Mouse (Mus musculus) liver, embryonic 13.5 days (tissue): ENCODE results near the gene Serpinb9e. TPM values are rescaled to one million over a fixed set of nuclear protein-coding genes. Genes with fewer than 3 reads are reported as not detected.
"Not testable (repeated sequence)": the region's sequence is repeated elsewhere in the genome, so short reads cannot be mapped to it uniquely, and the experiment has no call there.

Source experiments
- ATAC-seq: fragments of 200-750 bp; cut with Nextera tagmentation; 2 replicates; pipeline ENCODE4 v1.8.0; 2017; ENCODE audit warnings: low read depth, mild to moderate bottlenecking, moderate number of reproducible peaks, moderate library complexity
- DNase-seq: peaks from one replicate; pipeline ENCODE4 v3.0.0; 2022
- H3K27ac ChIP-seq: fragments of 300-500 bp; sonication (generic); 2 replicates; pipeline ENCODE4 v1.5.1; 2015; ENCODE audit warnings: moderate library complexity, mild to moderate bottlenecking, inconsistent platforms
- H3K27me3 ChIP-seq: fragments of 300-500 bp; sonication (generic); 2 replicates; pipeline ENCODE4 v1.6.1; 2015; ENCODE audit warnings: mild to moderate bottlenecking, inconsistent platforms
- H3K36me3 ChIP-seq: fragments of 300-500 bp; sonication (generic); 2 replicates; pipeline ENCODE4 v1.6.1; 2015; ENCODE audit warnings: mild to moderate bottlenecking, inconsistent platforms
- H3K4me1 ChIP-seq: fragments of 300-500 bp; sonication (generic); replicated peaks from 2 replicates; pipeline ENCODE4 v1.6.1; 2015; ENCODE audit warnings: inconsistent platforms
- H3K4me2 ChIP-seq: fragments of 300-500 bp; sonication (generic); 2 replicates; pipeline ENCODE4 v1.6.1; 2015; ENCODE audit warnings: inconsistent platforms, mild to moderate bottlenecking, moderate library complexity
- H3K4me3 ChIP-seq: fragments of 300-500 bp; sonication (generic); replicated peaks from 2 replicates; pipeline ENCODE4 v1.5.1; 2015; ENCODE audit warnings: mild to moderate bottlenecking, inconsistent platforms
- H3K9ac ChIP-seq: fragments of 300-500 bp; sonication (generic); 2 replicates; pipeline ENCODE4 v1.6.1; 2015; ENCODE audit warnings: mild to moderate bottlenecking, inconsistent platforms
- H3K9me3 ChIP-seq: fragments of 300-500 bp; sonication (generic); replicated peaks from 2 replicates; pipeline ENCODE4 v1.6.1; 2016; ENCODE audit warnings: inconsistent platforms
- WGBS: fragments of 180-500 bp; shearing (Covaris S2); methylation state at CpG from one replicate; pipeline ENCODE4 v1.1.7; 2015; ENCODE audit not compliant: insufficient replicate concordance; 5-methylcytosine and 5-hydroxymethylcytosine counted together
- polyA plus RNA-seq: library from polyadenylated mRNA; unstranded; fragments of >200 nt; fragmentation: Nextera tagmentation; extraction: Ambion mirVana; gene quantifications from 2 replicates; pipeline ENCODE4 v1.2.1, GENCODE M21; 2015

The Serpinb9e gene
- not detected in 2 replicates for polyA plus RNA-seq

GRCm38 (mm10) chr13:33249312-33249711, at the start of gene Serpinb9e:
TSS of gene Serpinb9e (plus strand) at chr13:33249612.
- H3K27ac ChIP-seq, H3K4me3 ChIP-seq, H3K9ac ChIP-seq, H3K4me1 ChIP-seq, DNase-seq, ATAC-seq, H3K27me3 ChIP-seq, H3K4me2 ChIP-seq, H3K36me3 ChIP-seq, H3K9me3 ChIP-seq: not testable (repeated sequence)
- WGBS, result 62% methylated on average over 2 of the region's 2 CpGs

- Histone ChIP-seq H3K4me1 (no peaks in the 10 kb centered on the region), H3K9ac (no peak overlapping the region), H3K27ac (no peak overlapping the region), H3K4me2 (no peak overlapping the region), H3K27me3 (no peaks in the 10 kb centered on the region), H3K4me3 (no peak overlapping the region), H3K36me3 (no peaks in the 10 kb centered on the region), H3K9me3 (no peaks in the 10 kb centered on the region)
- DNase-seq, result no peak
- 41% methylated on average over 2 of the region's 2 CpGs for WGBS
- no peak for ATAC-seq
Observed at GRCm38 (mm10) chr13:33199740-33200139, 49.7 kb upstream of the Serpinb9e start.

- not testable (repeated sequence) for H3K9me3 ChIP-seq, H3K4me2 ChIP-seq, H3K4me1 ChIP-seq, H3K9ac ChIP-seq, H3K36me3 ChIP-seq, H3K27me3 ChIP-seq, DNase-seq, ATAC-seq, H3K27ac ChIP-seq, H3K4me3 ChIP-seq
- WGBS, result 67% methylated on average over 4 of the region's 4 CpGs
Observed at GRCm38 (mm10) chr13:33308631-33309030, 59.2 kb downstream of the Serpinb9e start.

Other genes starting within 250 kb of the Serpinb9e start
- 2.1 and 2.2 TPM in 2 replicates for gene Serpinb9, start 246.4 kb upstream of the Serpinb9e start, polyA plus RNA-seq
- 0.10 TPM in 1 of 2 replicates, not detected in the other for gene Serpinb9b, start 222.2 kb upstream of the Serpinb9e start, polyA plus RNA-seq
- gene Serpinb1b, start 171.0 kb upstream of the Serpinb9e start, polyA plus RNA-seq, result not detected in 2 replicates
- not detected in 2 replicates for gene Serpinb9c, start 89.9 kb upstream of the Serpinb9e start, polyA plus RNA-seq
- not detected in 2 replicates for gene Serpinb9d, start 56.7 kb upstream of the Serpinb9e start, polyA plus RNA-seq
- not detected in 2 replicates for gene Serpinb9f, start 74.5 kb downstream of the Serpinb9e start, polyA plus RNA-seq
- gene Gm11397, start 146.1 kb downstream of the Serpinb9e start, polyA plus RNA-seq, result not detected in 2 replicates
- gene Serpinb9g, start 235.2 kb downstream of the Serpinb9e start, polyA plus RNA-seq, result not detected in 2 replicates